Mouse (Mus musculus) urinary bladder, adult 2 months (tissue): ENCODE measurements around the gene Plin3. TPM values are rescaled to one million over a fixed set of nuclear protein-coding genes. Genes with fewer than 3 reads are reported as not detected.

Experiments used
- DNase-seq: peaks from one replicate; pipeline ENCODE4 v3.0.0; 2022; ENCODE audit warnings: low spot score
- polyA plus RNA-seq: library from polyadenylated mRNA; depleted of rRNA; stranded (reverse); fragments of >200 nt; gene quantifications from 2 replicates; pipeline ENCODE4 v1.2.3, GENCODE M21; 2012; rRNA removed

Gene Plin3
- 34.6 and 43.6 TPM in 2 replicates for polyA plus RNA-seq

DNA sequence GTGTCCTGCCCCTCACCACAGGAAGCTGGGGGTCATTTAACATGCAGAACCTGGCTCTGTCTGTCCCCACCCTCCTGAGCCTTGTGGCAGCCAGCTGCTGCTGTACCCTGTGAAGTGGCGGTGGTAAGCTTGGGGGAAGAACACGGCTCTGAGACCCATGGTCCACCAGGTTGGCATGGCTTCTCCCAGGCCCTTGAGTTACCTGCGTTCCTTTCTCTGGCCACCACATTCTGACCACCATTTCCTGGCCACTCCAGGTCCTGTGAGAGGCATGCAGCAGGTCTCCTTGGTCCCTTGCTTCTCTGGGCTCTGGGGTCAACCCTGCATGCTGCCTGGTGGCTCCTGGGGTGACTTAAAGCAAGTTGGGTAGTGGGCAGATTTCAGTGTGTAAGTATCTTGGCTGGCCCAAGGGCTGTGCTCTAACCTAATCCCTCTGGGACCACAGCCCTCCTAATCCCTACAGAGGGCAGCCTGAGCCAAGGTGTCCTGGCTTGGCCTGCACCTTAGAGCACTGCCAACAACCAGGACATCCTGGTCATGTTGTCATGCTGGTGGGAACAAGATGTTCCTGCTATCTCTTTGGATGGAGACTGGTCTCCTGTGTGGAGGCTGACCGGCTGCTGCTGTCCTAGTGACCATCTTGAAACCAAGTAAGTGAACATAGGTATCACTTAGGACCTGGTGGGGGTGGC, at the start of gene Plin3:
TSS of gene Plin3 (minus strand) at position 343 of the 692 bp plus-strand sequence.
- DNase-seq: no peak

DNA sequence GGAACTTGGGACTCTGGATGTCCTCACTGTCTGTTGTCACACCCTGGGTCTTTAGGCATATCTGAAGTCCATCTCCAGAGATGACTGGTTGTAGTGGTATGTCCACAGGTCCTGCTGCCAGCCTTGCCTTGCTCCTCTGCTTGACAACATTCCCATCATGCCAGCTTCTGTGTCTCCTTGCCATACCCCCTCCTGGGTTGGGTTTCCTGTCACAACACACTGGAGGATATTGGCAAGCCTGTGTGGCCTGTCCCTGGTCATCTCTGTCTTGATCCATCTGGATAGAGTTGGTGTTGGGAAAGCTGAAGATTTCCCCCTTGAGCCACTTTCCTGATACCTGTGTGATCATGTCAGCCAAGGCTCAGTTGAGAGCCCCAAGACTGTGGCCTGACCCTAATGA, 48.0 kb upstream of the Plin3 start:
- no peak for DNase-seq

DNA sequence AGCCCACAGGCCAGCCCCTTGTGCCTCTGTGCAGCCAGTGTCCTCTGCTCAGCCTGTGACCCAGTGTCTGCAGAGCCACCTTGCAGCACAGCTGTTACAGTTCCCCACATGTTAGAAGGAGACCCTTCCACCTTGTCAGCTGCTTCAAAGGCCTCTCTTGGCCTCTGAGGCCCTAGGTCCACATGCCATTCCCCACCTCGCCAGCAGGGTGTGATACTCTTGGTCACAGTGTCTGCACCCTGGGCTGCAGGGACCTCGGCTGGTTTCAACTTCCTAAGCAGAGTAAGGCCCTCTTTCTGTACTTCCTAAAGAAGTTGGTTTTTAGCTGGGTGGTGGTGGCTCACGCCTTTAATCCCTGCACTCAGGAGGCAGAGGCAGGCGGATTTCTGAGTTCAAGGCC, 46.2 kb upstream of the Plin3 start:
- no peak for DNase-seq

GRCm38 (mm10) chr17:56337791-56338190, 45.1 kb upstream of the Plin3 start:
- DNase-seq: no peak

GRCm38 (mm10) chr17:56337190-56337589, 44.5 kb upstream of the Plin3 start:
- no peak for DNase-seq

DNA sequence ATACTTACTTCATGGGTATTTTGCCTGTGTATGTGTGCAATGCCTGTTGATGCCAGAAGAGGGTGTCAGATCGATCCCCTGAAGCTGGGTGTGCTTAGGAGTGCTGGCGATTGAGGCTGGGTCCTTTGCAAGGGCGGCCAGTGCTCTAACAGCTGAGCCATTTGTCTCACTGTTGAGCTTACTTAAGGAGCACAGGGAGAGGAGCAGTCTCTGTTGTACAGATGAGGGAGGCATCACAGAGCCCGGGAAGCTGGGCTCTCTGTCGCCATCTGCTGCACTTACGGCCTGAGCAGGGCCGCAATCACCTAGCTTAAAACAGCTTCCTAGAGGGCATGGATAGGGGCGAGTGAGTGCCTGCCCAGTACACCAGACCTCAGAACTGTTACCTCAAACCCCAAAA, 40.3 kb upstream of the Plin3 start:
- no peak for DNase-seq

GRCm38 (mm10) chr17:56331256-56331655, 38.6 kb upstream of the Plin3 start:
- DNase-seq: no peak

DNA sequence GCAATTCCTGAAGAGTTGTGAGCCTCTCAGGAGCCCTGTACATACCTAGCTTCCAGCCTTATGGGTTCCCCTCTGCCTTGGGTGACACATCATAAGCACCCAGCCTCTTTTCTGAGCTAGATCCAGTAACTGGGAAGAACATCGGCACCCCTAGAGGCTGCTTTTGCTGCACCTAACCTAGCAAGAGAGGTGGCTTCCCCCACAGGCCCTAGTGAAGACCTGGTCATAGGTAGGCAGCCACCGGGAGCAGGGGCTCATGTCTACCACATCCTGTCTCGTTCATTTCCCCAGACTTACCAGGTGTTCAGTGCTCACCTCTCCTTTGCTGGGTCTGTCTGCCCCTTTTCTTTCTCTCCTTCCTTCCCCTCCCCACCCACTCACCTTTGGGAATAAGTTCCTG, 37.7 kb upstream of the Plin3 start:
- no peak for DNase-seq

DNA sequence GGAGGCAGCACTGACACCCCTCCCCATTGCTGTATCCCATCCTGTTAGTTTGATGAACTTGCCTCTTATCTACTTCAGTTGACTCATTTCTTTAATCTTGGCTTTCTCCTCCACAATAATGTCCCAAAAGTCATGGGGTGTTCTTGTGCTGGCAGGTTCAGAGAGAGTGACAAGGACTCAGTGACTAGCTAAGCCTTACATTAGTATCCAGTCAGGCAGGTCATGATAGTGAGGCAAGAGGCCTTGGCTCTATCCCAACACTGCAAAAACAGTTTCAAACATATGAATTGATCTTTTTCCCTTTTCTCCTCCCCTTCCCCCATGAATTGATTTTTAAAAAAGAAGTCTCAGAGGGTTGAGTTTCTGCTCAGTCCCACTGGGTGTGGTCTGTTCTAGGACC, 36.6 kb upstream of the Plin3 start:
- DNase-seq: no peak

- DNase-seq: peak; percentile 54
Measured at GRCm38 (mm10) chr17:56326153-56327147, 33.8 kb upstream of the Plin3 start.

DNA sequence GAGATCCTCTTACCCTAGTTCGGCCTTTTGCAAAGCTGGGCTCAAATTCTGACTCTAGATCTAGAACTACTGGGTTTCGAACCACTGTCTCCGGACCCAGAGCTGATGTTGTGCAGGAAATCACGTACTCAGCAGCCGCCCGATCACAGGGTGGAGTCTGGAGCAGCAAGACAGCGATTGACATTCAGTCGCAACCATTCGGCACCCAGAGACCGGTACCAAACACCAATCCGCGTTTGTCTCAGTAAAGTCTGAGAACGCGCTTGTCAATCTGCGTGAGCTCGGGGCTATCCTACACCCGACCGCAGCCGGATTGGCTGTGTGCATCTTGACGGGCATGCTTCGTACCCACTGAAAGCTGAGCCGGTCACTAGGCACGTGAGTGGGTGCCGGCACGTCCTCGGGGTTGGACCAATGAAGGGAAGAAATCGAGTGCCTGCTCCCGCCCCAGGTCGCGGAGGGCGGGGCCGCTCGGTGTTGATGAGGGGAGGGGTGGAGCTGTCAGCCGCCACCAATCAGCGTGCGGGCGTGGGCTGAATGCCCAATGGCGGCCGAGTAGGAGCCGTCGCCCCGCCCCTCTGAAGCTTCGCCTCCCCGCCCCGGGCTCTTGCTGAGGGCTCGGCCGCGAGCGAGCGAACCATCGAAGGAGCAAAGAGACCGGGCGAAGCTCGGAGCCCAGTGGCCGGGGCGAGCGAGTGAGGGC, 32.9 kb upstream of the Plin3 start, which contains the start of gene Kdm4b:
TSS of gene Kdm4b (plus strand) at position 613 of the 703 bp plus-strand sequence.
- DNase-seq: peak; percentile 98

DNA sequence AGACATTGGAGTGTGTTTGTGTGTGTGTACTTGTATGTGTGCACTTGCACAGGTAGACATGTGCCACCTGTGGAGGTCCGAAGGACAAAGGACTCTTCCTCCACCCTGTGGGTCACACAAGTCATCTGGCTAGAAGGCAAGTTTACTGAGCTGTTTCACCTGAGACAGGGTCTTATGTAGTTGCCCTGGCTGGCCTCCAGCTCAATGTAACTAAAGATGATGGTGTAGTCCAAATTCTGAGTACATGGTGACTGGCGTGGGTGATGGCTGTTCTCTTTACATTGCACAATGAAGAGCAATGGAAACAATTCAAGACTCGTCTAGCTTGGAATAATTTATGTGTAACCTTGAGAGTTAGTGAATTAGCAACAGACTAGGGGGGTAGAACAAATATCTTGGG, 31.7 kb upstream of the Plin3 start:
- DNase-seq: no peak

GRCm38 (mm10) chr17:56309191-56309945, 16.7 kb upstream of the Plin3 start:
- DNase-seq: no peak

- peak; percentile 62 for DNase-seq
Measured at GRCm38 (mm10) chr17:56308088-56308487, 15.4 kb upstream of the Plin3 start.

- peak; percentile 24 for DNase-seq
Measured at GRCm38 (mm10) chr17:56305826-56306225, 13.2 kb upstream of the Plin3 start.

GRCm38 (mm10) chr17:56305156-56305555, 12.5 kb upstream of the Plin3 start:
- no peak for DNase-seq

- no peak for DNase-seq
Measured at GRCm38 (mm10) chr17:56304718-56305117, 12.0 kb upstream of the Plin3 start.

GRCm38 (mm10) chr17:56303847-56304586, 11.3 kb upstream of the Plin3 start:
- peak; percentile 86 for DNase-seq

- no peak for DNase-seq
Measured at GRCm38 (mm10) chr17:56303160-56303846, 10.6 kb upstream of the Plin3 start, which contains the start of gene Uhrf1. Uhrf1 (plus strand) TSS chr17:56303321.
